Mouse (Mus musculus) frontal cortex, postnatal 10 days (tissue): Measurements from ENCODE around the gene Naa80.

Experiments
- DNase-seq, 2 experiments: peaks; one replicate each; pipeline ENCODE4 v3.0.0; 2022; ENCODE audit warnings: low spot score in 2 of 2, mixed read lengths in 1 of 2

Naa80 gene

GRCm38 (mm10) chr9:107593101-107593976 lies 14.7 kb downstream of the Naa80 start:
- DNase-seq: no peak

GRCm38 (mm10) chr9:107594281-107595062 lies 15.8 kb downstream of the Naa80 start:
- no peak for DNase-seq

- no peak for DNase-seq
Observed at GRCm38 (mm10) chr9:107596619-107597569, 18.2 kb downstream of the Naa80 start.

- DNase-seq: no peak
Observed at GRCm38 (mm10) chr9:107598385-107598784, 19.7 kb downstream of the Naa80 start.

- DNase-seq: no peak
Observed at GRCm38 (mm10) chr9:107599433-107599832, 20.7 kb downstream of the Naa80 start.

- no peak for DNase-seq
Observed at GRCm38 (mm10) chr9:107599842-107600241, 21.2 kb downstream of the Naa80 start.

GRCm38 (mm10) chr9:107600745-107601144 lies 22.1 kb downstream of the Naa80 start:
- DNase-seq: no peak

GRCm38 (mm10) chr9:107601275-107601674 lies 22.6 kb downstream of the Naa80 start:
- no peak for DNase-seq

- peak; percentile 78 to 91 for DNase-seq
Observed at GRCm38 (mm10) chr9:107602068-107602648, 23.5 kb downstream of the Naa80 start.

- no peak for DNase-seq
Observed at GRCm38 (mm10) chr9:107603251-107603650, 24.6 kb downstream of the Naa80 start.

GRCm38 (mm10) chr9:107605041-107605661 lies 26.5 kb downstream of the Naa80 start:
- DNase-seq: no peak

- DNase-seq: no peak
Observed at GRCm38 (mm10) chr9:107606591-107606990, 27.9 kb downstream of the Naa80 start.

GRCm38 (mm10) chr9:107607036-107607435 lies 28.3 kb downstream of the Naa80 start:
- no peak for DNase-seq

- DNase-seq: no peak
Observed at GRCm38 (mm10) chr9:107607653-107608245, 29.1 kb downstream of the Naa80 start.

- DNase-seq: no peak
Observed at GRCm38 (mm10) chr9:107608741-107609432, 30.2 kb downstream of the Naa80 start, which contains the start of gene Sema3b. TSS of gene Sema3b (minus strand) at chr9:107609229.

- DNase-seq: no peak
Observed at GRCm38 (mm10) chr9:107609433-107609830, 30.7 kb downstream of the Naa80 start.

- DNase-seq: no peak
Observed at GRCm38 (mm10) chr9:107611456-107612190, 32.9 kb downstream of the Naa80 start.

- DNase-seq: peak; percentile 95 to 99
Observed at GRCm38 (mm10) chr9:107612191-107612944, 33.7 kb downstream of the Naa80 start.
